Mouse (Mus musculus): Measurements from ENCODE around the gene Dexi. TPM values are rescaled to one million over a fixed set of nuclear protein-coding genes. Genes with fewer than 3 reads are reported as not detected.

Gene Dexi
- polyA plus RNA-seq (2015; fragmentation: Nextera tagmentation; extraction: Ambion mirVana): 14.1 and 14.7 TPM in 2 replicates

DNA sequence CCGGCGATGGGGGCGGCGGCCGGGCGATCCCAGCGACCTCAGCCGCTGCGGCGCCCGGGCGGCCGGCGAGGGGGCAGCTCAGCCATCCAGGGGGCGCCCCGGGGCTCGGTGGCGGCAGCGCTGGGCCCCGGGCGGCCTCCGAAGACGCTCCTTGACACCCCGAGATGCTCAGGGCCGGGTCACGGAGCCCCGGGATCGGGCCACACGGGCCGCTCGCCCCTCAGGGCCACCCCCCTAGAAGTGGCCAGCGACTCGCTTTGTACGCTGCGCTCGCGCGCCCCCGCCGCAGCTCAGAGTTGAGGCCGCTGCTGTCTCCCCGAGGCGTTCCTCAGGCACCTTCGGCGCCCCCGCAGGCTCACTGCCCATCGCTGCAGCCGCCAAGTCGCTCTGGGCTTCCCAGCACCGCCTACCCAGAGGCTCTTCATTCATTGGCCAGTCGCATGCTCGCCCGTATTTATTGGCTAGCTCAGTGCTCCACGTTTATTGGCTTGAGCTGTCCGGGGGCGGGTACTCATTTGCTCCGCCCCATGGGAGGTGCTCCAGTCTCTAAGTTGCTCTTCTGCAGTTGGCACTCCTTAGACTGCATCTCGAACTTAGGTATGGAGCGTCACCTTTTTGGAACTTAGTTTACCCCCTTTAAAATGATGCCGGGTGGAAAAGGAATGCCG, at the start of gene Dexi:
TSS of gene Dexi (minus strand) at position 357 of the 668 bp plus-strand sequence.
- WGBS: under 1% methylated on average over 61 of the region's 61 CpGs
- H3K4me3 ChIP-seq (replicated peaks): peak within 1 kb of the TSS; percentile 90
- no peaks in the 10 kb centered on the region for H3K27me3 ChIP-seq (replicated peaks)
- H3K36me3 ChIP-seq: no peaks in the 10 kb centered on the region
- H3K9me3 ChIP-seq: no peaks in the 10 kb centered on the region
- peaks cover 27% of the 10 kb centered on the region for H3K4me1 ChIP-seq (replicated peaks)
- H3K4me2 ChIP-seq (replicated peaks): peak within 1 kb of the TSS; percentile 90
- peak within 1 kb of the TSS; percentile 88 for H3K9ac ChIP-seq
- peak within 1 kb of the TSS; percentile 91 for H3K27ac ChIP-seq
- peak; percentile 95 for ATAC-seq

DNA sequence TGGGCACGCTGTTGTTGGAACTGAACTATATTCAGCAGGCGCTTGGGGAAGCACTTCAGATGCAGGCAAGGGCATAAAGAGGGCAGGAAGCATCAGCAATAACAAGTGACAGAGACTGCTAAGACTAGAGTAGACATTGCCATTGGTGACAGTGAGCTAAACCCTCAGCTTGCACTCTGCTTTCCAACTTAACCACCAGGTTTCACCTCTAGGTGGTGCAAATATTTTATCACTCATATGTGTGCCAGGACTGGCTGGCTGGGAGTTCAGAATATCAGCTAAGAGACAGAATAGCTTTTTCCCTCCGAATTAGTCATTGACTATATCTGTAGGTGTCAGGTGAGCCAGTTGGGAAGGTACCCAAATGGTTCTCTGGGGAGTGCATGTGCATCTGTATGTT, 43.7 kb upstream of the Dexi start:
- 80% methylated on average over 3 of the region's 3 CpGs for WGBS
- H3K4me3 ChIP-seq (replicated peaks): no peak overlapping the region
- H3K36me3 ChIP-seq: no peaks in the 10 kb centered on the region
- no peak overlapping the region for H3K4me2 ChIP-seq (replicated peaks)
- no peak overlapping the region for H3K9ac ChIP-seq
- no peak overlapping the region for H3K27ac ChIP-seq
- no peaks in the 10 kb centered on the region for H3K9me3 ChIP-seq
- H3K27me3 ChIP-seq (replicated peaks): no peaks in the 10 kb centered on the region
- ATAC-seq: no peak
- no peaks in the 10 kb centered on the region for H3K4me1 ChIP-seq (replicated peaks)

DNA sequence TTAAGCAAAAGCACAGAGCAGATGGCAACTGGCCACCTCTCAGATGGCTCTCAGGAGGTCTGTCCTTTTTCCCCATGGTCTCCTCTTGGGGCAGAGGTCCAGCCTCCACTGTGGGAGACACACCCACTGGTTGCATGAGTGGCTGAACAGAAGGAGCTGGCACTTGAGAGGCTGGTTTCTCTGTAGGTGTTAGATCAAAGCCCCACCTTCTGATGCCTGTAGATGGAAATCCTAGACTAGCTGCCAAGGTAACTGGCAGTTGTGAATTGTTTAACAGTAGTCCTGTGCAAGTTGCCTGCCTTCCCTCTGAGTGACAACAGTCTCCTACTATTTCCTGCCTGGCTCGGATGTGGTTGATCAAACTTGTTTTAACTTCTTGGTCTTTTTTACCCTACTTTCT, 42.3 kb upstream of the Dexi start:
- 74% methylated on average over 1 of the region's 1 CpGs for WGBS
- H3K27ac ChIP-seq: no peak overlapping the region
- H3K9me3 ChIP-seq: no peaks in the 10 kb centered on the region
- H3K4me1 ChIP-seq (replicated peaks): no peaks in the 10 kb centered on the region
- no peak overlapping the region for H3K4me3 ChIP-seq (replicated peaks)
- H3K36me3 ChIP-seq: 0 out of 2 replicates have a peak, but pooled peaks cover 3% of the 10 kb centered on the region
- H3K4me2 ChIP-seq (replicated peaks): no peak overlapping the region
- ATAC-seq: no peak
- no peak overlapping the region for H3K9ac ChIP-seq
- no peaks in the 10 kb centered on the region for H3K27me3 ChIP-seq (replicated peaks)

GRCm38 (mm10) chr16:10581234-10581898, 38.5 kb upstream of the Dexi start:
- Histone ChIP-seq H3K27ac (no peak overlapping the region), H3K9me3 (no peaks in the 10 kb centered on the region), H3K4me1 (replicated peaks) (no peaks in the 10 kb centered on the region), H3K4me2 (replicated peaks) (no peak overlapping the region), H3K27me3 (replicated peaks) (no peaks in the 10 kb centered on the region), H3K36me3 (0 out of 2 replicates have a peak, but pooled peaks cover 3% of the 10 kb centered on the region), H3K9ac (no peak overlapping the region), H3K4me3 (replicated peaks) (no peak overlapping the region)
- WGBS: 74% methylated on average over 2 of the region's 2 CpGs
- ATAC-seq: peak; percentile 86

DNA sequence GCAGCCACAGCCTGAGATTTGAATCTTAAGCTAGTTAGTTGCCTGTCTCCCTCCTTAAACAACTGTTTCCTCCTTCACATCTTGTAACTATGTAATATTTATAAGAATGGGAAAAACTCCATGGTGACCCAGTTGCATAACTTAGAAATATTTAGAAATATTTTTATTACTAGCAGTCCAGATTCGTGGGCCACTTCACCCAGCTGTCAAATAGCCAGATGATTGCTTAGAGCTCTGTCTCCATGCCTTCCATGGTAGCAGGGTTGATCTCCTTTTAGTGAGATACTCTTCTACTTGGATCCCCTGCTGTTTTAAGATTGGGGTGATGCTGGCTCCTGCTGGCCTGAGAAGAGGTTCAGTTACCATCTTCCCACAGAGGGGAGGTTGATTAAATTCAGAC, 35.5 kb upstream of the Dexi start:
- 53% methylated on average over 1 of the region's 1 CpGs for WGBS
- Histone ChIP-seq H3K9ac (no peak overlapping the region), H3K36me3 (0 out of 2 replicates have a peak, but pooled peaks cover 4% of the 10 kb centered on the region), H3K9me3 (no peaks in the 10 kb centered on the region), H3K4me1 (replicated peaks) (no peaks in the 10 kb centered on the region), H3K27me3 (replicated peaks) (no peaks in the 10 kb centered on the region), H3K4me3 (replicated peaks) (no peak overlapping the region), H3K4me2 (replicated peaks) (no peak overlapping the region), H3K27ac (no peak overlapping the region)
- no peak for ATAC-seq

GRCm38 (mm10) chr16:10577548-10577947, 34.7 kb upstream of the Dexi start:
- H3K4me3 ChIP-seq (replicated peaks): no peak overlapping the region

DNA sequence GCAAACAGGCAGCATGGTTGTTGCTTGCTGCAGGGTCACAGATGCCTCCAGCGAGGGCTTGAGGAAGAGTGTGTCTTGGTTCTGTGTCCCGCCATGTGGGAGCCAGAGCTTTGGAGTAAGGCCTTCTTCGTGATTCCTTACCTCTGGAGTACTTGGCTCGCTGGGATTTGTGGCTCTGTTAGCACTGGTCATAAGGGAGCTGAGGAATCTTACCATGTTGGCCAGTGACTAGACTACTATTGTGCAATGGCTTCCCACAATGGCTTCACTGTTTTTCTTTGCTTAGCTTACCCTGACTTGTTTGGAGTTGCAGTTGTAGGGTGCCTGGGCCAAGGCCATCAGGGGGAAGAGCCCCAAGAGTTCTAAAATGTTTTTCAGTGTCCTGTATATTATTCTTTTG, 33.1 kb upstream of the Dexi start:
- Histone ChIP-seq H3K9me3 (no peaks in the 10 kb centered on the region), H3K36me3 (0 out of 2 replicates have a peak, but pooled peaks cover 6% of the 10 kb centered on the region), H3K27me3 (replicated peaks) (no peaks in the 10 kb centered on the region), H3K27ac (no peak overlapping the region), H3K9ac (no peak overlapping the region), H3K4me1 (replicated peaks) (no peaks in the 10 kb centered on the region), H3K4me2 (replicated peaks) (no peak overlapping the region), H3K4me3 (replicated peaks) (no peak overlapping the region)
- 92% methylated on average over 4 of the region's 4 CpGs for WGBS
- ATAC-seq: no peak

More at GRCm38 (mm10) chr16:10577548-10577947, 34.7 kb upstream of the Dexi start:
- ATAC-seq: no peak
- Histone ChIP-seq H3K9ac (no peak overlapping the region), H3K36me3 (0 out of 2 replicates have a peak, but pooled peaks cover 6% of the 10 kb centered on the region), H3K27ac (no peak overlapping the region), H3K27me3 (replicated peaks) (no peaks in the 10 kb centered on the region), H3K4me1 (replicated peaks) (no peaks in the 10 kb centered on the region), H3K4me2 (replicated peaks) (no peak overlapping the region), H3K9me3 (no peaks in the 10 kb centered on the region)
- WGBS: 67% methylated on average over 5 of the region's 5 CpGs

DNA sequence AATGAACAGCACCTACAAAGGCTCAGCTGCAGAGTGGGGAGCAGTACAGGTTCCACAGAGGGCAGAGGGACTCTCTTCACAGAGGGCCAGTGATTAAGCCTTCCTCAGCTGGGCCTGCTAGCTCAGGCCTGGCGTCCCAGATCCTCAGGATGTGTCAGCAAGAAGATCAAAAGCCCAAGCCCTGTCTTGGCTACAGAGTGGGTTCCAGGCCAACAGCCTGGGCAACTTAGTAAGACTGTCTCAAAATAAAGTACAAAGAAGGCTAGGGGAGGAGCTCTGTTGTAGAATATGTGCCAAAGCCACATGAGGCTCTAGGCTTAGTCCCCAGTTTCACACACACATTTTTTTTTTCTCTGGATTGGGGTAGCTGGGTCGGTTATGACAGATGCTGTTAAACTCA, 32.1 kb upstream of the Dexi start:
- H3K36me3 ChIP-seq: 0 out of 2 replicates have a peak, but pooled peaks cover 2% of the 10 kb centered on the region
- 74% methylated on average over 2 of the region's 2 CpGs for WGBS
- no peak for ATAC-seq
- H3K27me3 ChIP-seq (replicated peaks): no peaks in the 10 kb centered on the region
- no peak overlapping the region for H3K9ac ChIP-seq
- no peak overlapping the region for H3K27ac ChIP-seq
- no peak overlapping the region for H3K4me2 ChIP-seq (replicated peaks)
- no peaks in the 10 kb centered on the region for H3K9me3 ChIP-seq
- no peak overlapping the region for H3K4me3 ChIP-seq (replicated peaks)
- H3K4me1 ChIP-seq (replicated peaks): no peaks in the 10 kb centered on the region

- Histone ChIP-seq H3K9ac (no peak overlapping the region), H3K4me2 (replicated peaks) (no peak overlapping the region), H3K4me1 (replicated peaks) (no peaks in the 10 kb centered on the region), H3K4me3 (replicated peaks) (no peak overlapping the region), H3K27me3 (replicated peaks) (no peaks in the 10 kb centered on the region), H3K9me3 (no peaks in the 10 kb centered on the region), H3K27ac (no peak overlapping the region), H3K36me3 (0 out of 2 replicates have a peak, but pooled peaks cover 2% of the 10 kb centered on the region)
- WGBS: 40% methylated on average over 2 of the region's 2 CpGs
- ATAC-seq: no peak
These were observed 29.0 kb upstream of the Dexi start for GRCm38 (mm10) chr16:10571820-10572219.

- no peak overlapping the region for H3K27ac ChIP-seq
- H3K4me1 ChIP-seq (replicated peaks): no peaks in the 10 kb centered on the region
- 0 out of 2 replicates have a peak, but pooled peaks cover 2% of the 10 kb centered on the region for H3K36me3 ChIP-seq
- no peaks in the 10 kb centered on the region for H3K9me3 ChIP-seq
- no peak overlapping the region for H3K4me2 ChIP-seq (replicated peaks)
- WGBS: 83% methylated on average over 1 of the region's 1 CpGs
- H3K9ac ChIP-seq: no peak overlapping the region
- no peak overlapping the region for H3K4me3 ChIP-seq (replicated peaks)
- ATAC-seq: no peak
- H3K27me3 ChIP-seq (replicated peaks): no peaks in the 10 kb centered on the region
These were observed 27.9 kb upstream of the Dexi start for GRCm38 (mm10) chr16:10570708-10571107.

DNA sequence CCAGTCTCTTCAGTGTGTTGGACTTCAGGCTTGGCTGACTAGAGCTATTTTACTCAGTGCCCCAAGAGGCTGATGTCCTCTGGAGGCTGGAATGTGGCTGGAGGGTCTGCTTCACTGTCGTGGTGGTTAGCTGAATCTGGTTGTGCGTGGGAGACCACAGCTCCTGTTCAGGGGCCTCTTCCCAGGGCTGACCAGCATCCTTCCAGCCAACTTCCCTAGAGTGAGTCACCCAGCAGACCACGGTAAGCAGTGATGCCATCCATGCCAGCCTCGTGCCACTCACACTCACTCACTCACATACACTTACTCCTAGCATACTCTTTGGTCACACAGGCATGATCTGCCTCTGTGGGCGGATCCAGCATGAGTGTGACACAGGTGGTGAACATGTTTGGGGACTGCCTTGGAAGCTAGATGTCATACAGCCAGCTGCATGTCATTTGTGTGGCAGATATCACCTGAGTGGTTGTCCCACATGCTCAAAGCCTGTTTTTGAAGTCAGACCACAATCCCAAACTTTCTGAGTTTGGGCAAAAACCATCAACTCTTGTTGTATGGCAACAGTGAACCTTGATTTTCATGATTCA, 27.0 kb upstream of the Dexi start:
- Histone ChIP-seq H3K27ac (no peak overlapping the region), H3K27me3 (replicated peaks) (no peaks in the 10 kb centered on the region), H3K4me1 (replicated peaks) (no peaks in the 10 kb centered on the region), H3K4me3 (replicated peaks) (no peak overlapping the region), H3K4me2 (replicated peaks) (no peak overlapping the region), H3K36me3 (0 out of 2 replicates have a peak, but pooled peaks cover 2% of the 10 kb centered on the region), H3K9ac (no peak overlapping the region), H3K9me3 (no peaks in the 10 kb centered on the region)
- no peak for ATAC-seq
- WGBS: 77% methylated on average over 5 of the region's 5 CpGs

DNA sequence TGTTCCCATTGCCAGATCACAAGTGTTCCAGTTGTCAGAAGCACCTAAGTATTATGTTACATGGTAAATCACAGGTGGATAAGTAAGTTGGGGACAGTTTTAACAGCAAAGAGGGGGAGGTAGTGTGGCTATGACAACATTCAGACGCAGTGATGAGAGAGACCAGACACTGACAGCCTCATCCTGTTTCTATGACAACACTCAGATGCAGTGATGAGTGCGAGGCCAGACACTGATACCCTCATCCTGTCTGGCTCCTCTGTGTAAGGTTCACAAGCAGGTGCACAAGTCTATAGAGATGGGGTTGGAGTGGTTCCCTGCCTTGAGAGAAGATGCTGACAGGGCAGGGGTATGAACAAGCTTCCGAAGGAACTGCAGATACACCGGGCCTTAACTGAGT, 24.3 kb upstream of the Dexi start:
- Histone ChIP-seq H3K9ac (no peak overlapping the region), H3K27ac (no peak overlapping the region), H3K9me3 (no peaks in the 10 kb centered on the region), H3K27me3 (replicated peaks) (no peaks in the 10 kb centered on the region), H3K36me3 (no peaks in the 10 kb centered on the region), H3K4me2 (replicated peaks) (no peak overlapping the region), H3K4me1 (replicated peaks) (no peaks in the 10 kb centered on the region), H3K4me3 (replicated peaks) (no peak overlapping the region)
- 88% methylated on average over 4 of the region's 4 CpGs for WGBS
- ATAC-seq: no peak
